Mouse (Mus musculus): ENCODE data around the gene Clasp1. TPM values are rescaled to one million over a fixed set of nuclear protein-coding genes. Genes with fewer than 3 reads are reported as not detected.

Clasp1 gene
- polyA plus RNA-seq, 1 experiment from 2014 or later: 71.6 TPM

DNA sequence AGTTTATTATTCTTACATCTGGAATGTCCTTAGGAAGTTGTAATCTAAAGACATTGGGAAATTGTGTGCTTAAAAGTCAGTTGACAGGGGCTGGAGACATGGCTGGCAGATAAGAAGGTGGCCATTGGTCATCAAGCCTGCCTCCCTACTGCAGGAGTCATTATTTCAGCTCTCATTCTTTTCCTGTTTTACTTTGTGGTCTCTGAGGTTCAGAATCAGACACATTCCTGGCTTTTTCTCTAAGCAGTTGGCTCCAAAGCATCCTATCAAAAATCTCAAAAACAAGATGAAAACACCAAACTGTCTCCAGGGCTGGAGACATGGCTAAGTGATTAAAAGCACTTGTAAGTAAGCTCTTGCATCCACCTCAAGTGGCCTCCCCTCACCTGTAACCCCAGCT is 49.5 kb downstream of the Clasp1 start:
- Histone ChIP-seq H3K27ac (ENCODE audit: low read depth, low read length) (no peak overlapping the region), H3K4me2 (ENCODE audit: low read length) (no peak overlapping the region), H3K4me3 (ENCODE audit: low read depth, low read length) (no peak overlapping the region), H3K9me3 (replicated peaks; ENCODE audit: control insufficient read depth, low read length) (no peaks in the 10 kb centered on the region), H3K4me1 (ENCODE audit: control insufficient read depth, insufficient read depth, low read length) (no peaks in the 10 kb centered on the region; the same call in 1 of the 2 replicates), H3K36me3 (ENCODE audit: control insufficient read depth, insufficient read depth, low read length) (no peaks in the 10 kb centered on the region; the same call in 1 of the 2 replicates), H3K27me3 (replicated peaks; ENCODE audit: control insufficient read depth, insufficient read depth, low read length) (no peaks in the 10 kb centered on the region), H3K9ac (ENCODE audit: low read length) (no peak overlapping the region)
- DNase-seq (ENCODE audit: low spot score) (no peak), ATAC-seq (no peak)

DNA sequence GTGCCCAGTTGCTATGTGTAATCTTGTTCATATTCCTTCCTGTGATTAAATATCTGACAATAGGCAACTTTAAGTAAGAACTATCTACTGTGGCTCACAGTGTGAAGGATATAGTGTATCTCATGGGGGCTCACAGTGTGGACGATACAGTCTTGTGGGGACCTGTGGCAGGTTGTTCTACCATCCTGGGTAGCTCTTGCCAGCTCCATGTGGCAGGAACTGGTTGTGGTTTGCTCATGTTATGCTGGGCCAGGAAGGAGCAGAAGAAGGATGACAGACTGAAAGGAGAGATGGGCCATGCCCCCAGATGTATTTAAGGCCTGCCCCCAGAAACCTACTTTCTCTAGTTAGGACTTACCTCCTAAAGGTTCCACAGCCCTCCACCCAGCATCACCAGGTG is 51.7 kb downstream of the Clasp1 start:
- H3K27me3 ChIP-seq (replicated peaks; ENCODE audit: control insufficient read depth, insufficient read depth, low read length): no peaks in the 10 kb centered on the region
- no peaks in the 10 kb centered on the region for H3K36me3 ChIP-seq (ENCODE audit: control insufficient read depth, insufficient read depth, low read length)
- H3K4me1 ChIP-seq (ENCODE audit: control insufficient read depth, insufficient read depth, low read length): no peaks in the 10 kb centered on the region
- 90% methylated on average over 1 of the region's 1 CpGs for WGBS
- no peak overlapping the region for H3K27ac ChIP-seq (ENCODE audit: low read depth, low read length)
- no peak overlapping the region for H3K9ac ChIP-seq (ENCODE audit: low read length)
- no peak overlapping the region for H3K4me3 ChIP-seq (ENCODE audit: low read depth, low read length)
- ATAC-seq (no peak), DNase-seq (ENCODE audit: low spot score) (no peak)
- H3K4me2 ChIP-seq (ENCODE audit: low read length): no peak overlapping the region
- H3K9me3 ChIP-seq (replicated peaks; ENCODE audit: control insufficient read depth, low read length): no peaks in the 10 kb centered on the region

DNA sequence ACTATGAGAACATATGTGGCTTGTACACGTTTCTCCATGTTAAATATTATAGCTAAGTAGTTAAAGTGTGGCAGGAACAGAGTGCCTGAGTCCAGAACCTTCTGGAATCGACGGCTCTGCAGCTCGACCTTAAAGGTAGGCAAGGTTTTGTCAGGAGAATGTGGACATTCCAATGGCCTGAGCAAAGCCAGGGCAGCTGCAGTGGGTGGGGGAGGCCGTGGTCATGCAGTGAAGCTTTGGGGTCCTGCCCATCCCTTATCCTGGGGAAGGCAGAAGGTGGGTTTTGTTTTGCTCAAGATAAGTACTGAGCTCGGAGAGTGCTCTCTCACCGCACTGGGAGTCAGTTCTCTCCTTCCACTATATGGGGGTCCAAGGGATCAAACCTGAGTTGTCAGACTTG is 55.6 kb downstream of the Clasp1 start:
- no peak overlapping the region for H3K4me2 ChIP-seq (ENCODE audit: low read length)
- no peak overlapping the region for H3K27ac ChIP-seq (ENCODE audit: low read depth, low read length)
- H3K9ac ChIP-seq (ENCODE audit: low read length): no peak overlapping the region
- DNase-seq (ENCODE audit: low spot score) (no peak), ATAC-seq (no peak)
- no peaks in the 10 kb centered on the region for H3K9me3 ChIP-seq (replicated peaks; ENCODE audit: control insufficient read depth, low read length)
- H3K27me3 ChIP-seq (replicated peaks; ENCODE audit: control insufficient read depth, insufficient read depth, low read length): no peaks in the 10 kb centered on the region
- H3K4me3 ChIP-seq (ENCODE audit: low read depth, low read length): no peak overlapping the region
- no peaks in the 10 kb centered on the region for H3K4me1 ChIP-seq (ENCODE audit: control insufficient read depth, insufficient read depth, low read length)
- no peaks in the 10 kb centered on the region for H3K36me3 ChIP-seq (ENCODE audit: control insufficient read depth, insufficient read depth, low read length)
- WGBS: 88% methylated on average over 7 of the region's 7 CpGs

DNA sequence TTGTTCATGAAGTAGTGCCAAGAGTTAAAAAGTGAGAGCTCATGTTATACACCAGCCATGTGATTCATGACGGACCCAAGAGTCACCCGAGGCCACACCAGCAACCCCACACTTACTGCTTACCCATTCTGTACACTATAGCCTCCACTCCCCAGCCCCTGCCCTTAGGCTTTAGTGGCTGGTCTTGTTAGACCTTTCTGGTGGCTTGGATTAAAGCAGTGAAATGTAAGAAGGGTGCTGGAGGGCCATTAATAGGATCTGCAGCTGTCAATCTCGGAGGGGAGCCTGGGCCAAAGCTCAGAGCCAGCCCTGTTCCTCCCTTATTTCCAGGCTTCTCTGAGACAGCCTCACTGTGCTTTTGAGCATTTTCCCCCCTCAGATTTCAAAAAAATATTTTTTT is 56.1 kb downstream of the Clasp1 start:
- ATAC-seq: no peak
- no peaks in the 10 kb centered on the region for H3K27me3 ChIP-seq (replicated peaks; ENCODE audit: control insufficient read depth, insufficient read depth, low read length)
- H3K4me1 ChIP-seq (ENCODE audit: control insufficient read depth, insufficient read depth, low read length): no peaks in the 10 kb centered on the region
- H3K4me3 ChIP-seq (ENCODE audit: low read depth, low read length): no peak overlapping the region
- H3K9me3 ChIP-seq (replicated peaks; ENCODE audit: control insufficient read depth, low read length): no peaks in the 10 kb centered on the region
- H3K36me3 ChIP-seq (ENCODE audit: control insufficient read depth, insufficient read depth, low read length): no peaks in the 10 kb centered on the region
- no peak overlapping the region for H3K9ac ChIP-seq (ENCODE audit: low read length)
- H3K4me2 ChIP-seq (ENCODE audit: low read length): no peak overlapping the region
- WGBS: 72% methylated on average over 3 of the region's 3 CpGs
- no peak for DNase-seq (ENCODE audit: low spot score)
- H3K27ac ChIP-seq (ENCODE audit: low read depth, low read length): no peak overlapping the region

DNA sequence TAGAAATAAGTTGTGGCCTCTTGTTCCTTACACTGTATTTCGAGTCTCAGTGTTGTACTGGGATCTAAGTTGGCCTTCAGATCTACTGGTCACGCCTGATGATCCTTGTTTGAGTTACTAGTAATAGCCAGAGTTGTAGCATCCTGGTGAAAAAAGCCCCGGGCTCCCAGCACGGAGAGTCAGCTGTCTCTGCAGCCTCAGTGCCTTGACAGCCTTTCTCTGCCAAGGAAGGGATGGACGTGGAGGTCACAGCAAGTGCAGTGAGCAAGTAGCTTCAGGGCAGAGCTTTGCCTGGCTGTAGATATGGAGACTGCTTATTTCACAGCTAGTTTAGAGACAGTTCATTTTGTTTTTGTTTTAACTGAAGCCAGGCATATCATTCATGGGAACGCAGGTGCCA is 56.6 kb downstream of the Clasp1 start:
- Histone ChIP-seq H3K9ac (ENCODE audit: low read length) (no peak overlapping the region), H3K27me3 (replicated peaks; ENCODE audit: control insufficient read depth, insufficient read depth, low read length) (no peaks in the 10 kb centered on the region), H3K4me3 (ENCODE audit: low read depth, low read length) (no peak overlapping the region), H3K27ac (ENCODE audit: low read depth, low read length) (no peak overlapping the region), H3K4me2 (ENCODE audit: low read length) (no peak overlapping the region), H3K9me3 (replicated peaks; ENCODE audit: control insufficient read depth, low read length) (no peaks in the 10 kb centered on the region), H3K4me1 (ENCODE audit: control insufficient read depth, insufficient read depth, low read length) (no peaks in the 10 kb centered on the region), H3K36me3 (ENCODE audit: control insufficient read depth, insufficient read depth, low read length) (no peaks in the 10 kb centered on the region)
- WGBS: 86% methylated on average over 6 of the region's 6 CpGs
- ATAC-seq (no peak), DNase-seq (ENCODE audit: low spot score) (no peak)

DNA sequence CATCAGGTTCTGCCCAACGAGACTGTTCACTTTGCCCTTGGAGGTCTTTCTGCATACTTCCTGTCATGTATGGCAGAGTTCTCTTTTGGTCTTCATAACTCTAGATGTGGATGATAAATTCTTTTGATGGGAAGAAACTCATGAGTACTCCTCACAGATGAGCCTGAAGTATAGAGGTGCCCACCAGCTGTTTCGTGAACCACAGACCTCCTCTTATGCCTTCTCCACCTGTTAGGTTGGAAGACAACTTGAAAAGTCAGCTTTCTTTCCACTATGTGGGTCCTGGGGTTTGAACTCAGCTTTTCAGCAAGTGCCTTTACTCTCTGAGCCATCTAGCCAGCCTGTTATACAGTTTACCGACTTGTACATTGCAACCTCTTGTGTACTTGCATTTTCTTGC is 57.1 kb downstream of the Clasp1 start:
- no peak for DNase-seq (ENCODE audit: low spot score)
- no peak overlapping the region for H3K9ac ChIP-seq (ENCODE audit: low read length)
- H3K4me2 ChIP-seq (ENCODE audit: low read length): no peak overlapping the region
- no peaks in the 10 kb centered on the region for H3K27me3 ChIP-seq (replicated peaks; ENCODE audit: control insufficient read depth, insufficient read depth, low read length)
- WGBS: 85% methylated on average over 3 of the region's 3 CpGs
- no peak overlapping the region for H3K27ac ChIP-seq (ENCODE audit: low read depth, low read length)
- H3K9me3 ChIP-seq (replicated peaks; ENCODE audit: control insufficient read depth, low read length): no peaks in the 10 kb centered on the region
- no peaks in the 10 kb centered on the region for H3K36me3 ChIP-seq (ENCODE audit: control insufficient read depth, insufficient read depth, low read length)
- ATAC-seq: no peak
- no peak overlapping the region for H3K4me3 ChIP-seq (ENCODE audit: low read depth, low read length)
- no peaks in the 10 kb centered on the region for H3K4me1 ChIP-seq (ENCODE audit: control insufficient read depth, insufficient read depth, low read length)

DNA sequence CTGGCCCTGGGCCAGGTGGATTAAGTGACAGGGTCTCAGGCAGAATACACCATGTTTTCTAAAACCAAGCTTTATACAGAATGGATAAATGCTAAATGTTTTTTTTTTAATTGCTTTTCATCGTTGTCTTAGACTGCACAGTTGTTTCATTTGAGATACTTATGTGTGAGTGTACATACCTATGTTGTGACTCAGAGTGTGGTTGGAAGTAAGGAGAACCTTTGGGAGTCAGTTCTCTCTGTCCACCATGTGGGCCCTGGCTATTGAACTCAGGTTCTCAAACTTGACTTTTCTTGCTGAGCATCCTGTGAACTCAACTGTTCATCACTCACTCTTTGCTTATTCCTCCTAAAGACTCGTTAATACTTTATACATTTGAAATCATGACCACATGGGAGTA is 58.3 kb downstream of the Clasp1 start:
- no peak overlapping the region for H3K27ac ChIP-seq (ENCODE audit: low read depth, low read length)
- no peak for ATAC-seq
- no peak for DNase-seq (ENCODE audit: low spot score)
- 86% methylated on average over 2 of the region's 2 CpGs for WGBS
- H3K9me3 ChIP-seq (replicated peaks; ENCODE audit: control insufficient read depth, low read length): no peaks in the 10 kb centered on the region
- H3K36me3 ChIP-seq (ENCODE audit: control insufficient read depth, insufficient read depth, low read length): no peaks in the 10 kb centered on the region
- H3K9ac ChIP-seq (ENCODE audit: low read length): no peak overlapping the region
- H3K4me1 ChIP-seq (ENCODE audit: control insufficient read depth, insufficient read depth, low read length): no peaks in the 10 kb centered on the region
- no peak overlapping the region for H3K4me3 ChIP-seq (ENCODE audit: low read depth, low read length)
- H3K27me3 ChIP-seq (replicated peaks; ENCODE audit: control insufficient read depth, insufficient read depth, low read length): no peaks in the 10 kb centered on the region
- H3K4me2 ChIP-seq (ENCODE audit: low read length): no peak overlapping the region

DNA sequence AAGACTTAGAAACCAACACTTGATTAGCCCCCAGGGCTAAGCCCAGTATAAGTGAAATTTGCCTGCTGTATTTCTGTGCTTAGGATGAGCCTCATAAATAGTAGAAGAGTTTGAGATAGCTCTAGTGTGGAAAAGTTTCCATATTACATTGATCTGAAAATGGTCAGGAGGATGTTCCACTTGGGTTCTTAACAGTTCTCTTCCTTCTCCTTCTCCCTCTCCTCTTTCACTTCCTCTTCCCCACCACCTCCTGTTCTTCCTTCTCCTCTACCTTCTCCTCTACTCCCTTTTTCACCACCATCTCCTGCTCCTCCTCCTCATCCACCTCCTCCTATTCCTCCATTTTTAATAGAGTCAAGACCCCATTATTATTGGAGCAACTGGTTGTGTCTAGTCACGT is 59.4 kb downstream of the Clasp1 start:
- no peak overlapping the region for H3K4me3 ChIP-seq (ENCODE audit: low read depth, low read length)

DNA sequence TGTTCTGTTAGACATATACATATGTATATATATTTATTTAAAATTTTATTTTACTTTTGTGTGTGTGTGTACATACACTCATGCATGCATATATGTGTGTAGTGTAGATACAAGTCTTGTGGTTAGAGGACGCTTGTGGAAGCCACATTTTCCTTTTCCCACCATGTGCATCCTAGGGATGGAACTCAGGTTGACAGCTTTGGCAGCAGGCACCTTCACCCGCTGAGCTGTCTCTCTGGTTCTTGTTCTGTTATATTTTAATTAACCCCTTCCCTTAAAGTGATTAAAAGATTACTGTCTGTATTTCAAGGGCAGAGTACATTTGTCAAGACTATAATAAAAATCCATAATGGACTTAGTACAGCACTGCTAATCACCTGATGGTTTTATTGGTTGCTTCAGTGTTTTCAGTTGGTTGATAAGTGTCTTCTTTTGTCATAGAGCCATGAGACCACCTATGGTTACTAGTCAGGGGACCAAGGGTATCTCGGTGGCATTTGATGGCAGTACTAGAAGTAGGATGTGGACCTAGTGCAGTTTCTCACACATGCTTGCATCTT is 62.1 kb downstream of the Clasp1 start:
- Histone ChIP-seq H3K4me1 (ENCODE audit: control insufficient read depth, insufficient read depth, low read length) (no peaks in the 10 kb centered on the region), H3K27me3 (replicated peaks; ENCODE audit: control insufficient read depth, insufficient read depth, low read length) (no peaks in the 10 kb centered on the region), H3K4me2 (ENCODE audit: low read length) (no peak overlapping the region), H3K4me3 (ENCODE audit: low read depth, low read length) (no peak overlapping the region), H3K36me3 (ENCODE audit: control insufficient read depth, insufficient read depth, low read length) (no peaks in the 10 kb centered on the region), H3K27ac (ENCODE audit: low read depth, low read length) (no peak overlapping the region), H3K9ac (ENCODE audit: low read length) (no peak overlapping the region), H3K9me3 (replicated peaks; ENCODE audit: control insufficient read depth, low read length) (no peaks in the 10 kb centered on the region)
- WGBS: 86% methylated on average over 3 of the region's 3 CpGs
- no peak for ATAC-seq
- DNase-seq (ENCODE audit: low spot score): no peak

More for the DNA sequence above, 59.4 kb downstream of the Clasp1 start:
- Histone ChIP-seq H3K4me1 (ENCODE audit: control insufficient read depth, insufficient read depth, low read length) (no peaks in the 10 kb centered on the region), H3K9me3 (replicated peaks; ENCODE audit: control insufficient read depth, low read length) (no peaks in the 10 kb centered on the region), H3K27ac (ENCODE audit: low read depth, low read length) (no peak overlapping the region), H3K36me3 (ENCODE audit: control insufficient read depth, insufficient read depth, low read length) (no peaks in the 10 kb centered on the region), H3K9ac (ENCODE audit: low read length) (no peak overlapping the region), H3K4me2 (ENCODE audit: low read length) (no peak overlapping the region), H3K27me3 (replicated peaks; ENCODE audit: control insufficient read depth, insufficient read depth, low read length) (no peaks in the 10 kb centered on the region)
- 92% methylated on average over 1 of the region's 1 CpGs for WGBS
- no peak for ATAC-seq
- DNase-seq (ENCODE audit: low spot score): no peak
